8 mouse cellular contexts compared by ENCODE assay signal in genomic region chr9:70011537-70012407, GRCm38 (mm10). TPM values are rescaled to one million over a fixed set of nuclear protein-coding genes. Genes with fewer than 3 reads are reported as not detected.
DNase-seq lines count a peak whose midpoint lies in the region; ATAC-seq lines count a peak whose summit lies in the region.

No protein-coding gene starts in this region.

- DNase-seq in heart, adult 9 months (ENCODE audit: low spot score in 2 of 2): no peak
- no peak for DNase-seq in adrenal gland, adult 18-20 months (ENCODE audit: low spot score in 2 of 2)
- no peak for DNase-seq in retina, postnatal 1 day
- no peak for DNase-seq in spleen, postnatal 10 days (ENCODE audit: low spot score in 2 of 2)

- no peak for ATAC-seq in heart, embryonic 15.5 days (replicated peaks; ENCODE audit: insufficient number of reproducible peaks, insufficient read depth, low FRiP score, low read depth)
- peak; percentile 54; the same call in 1 of the 2 replicates for ATAC-seq in hindbrain, embryonic 13.5 days (ENCODE audit: low FRiP score)
- peak; percentile 16; the same call in 1 of the 2 replicates for ATAC-seq in midbrain, embryonic 12.5 days (ENCODE audit: low FRiP score, low read depth)

- H3K4me1 ChIP-seq in heart, embryonic 15.5 days (replicated peaks): peaks cover 20% of the 10 kb centered on the region
- peaks cover 7% of the 10 kb centered on the region; the same call in 1 of the 2 replicates for H3K4me1 ChIP-seq in brown adipose tissue, adult 24 weeks (ENCODE audit: control insufficient read depth, insufficient read depth, insufficient read length, low read length)
- H3K4me1 ChIP-seq in hindbrain, embryonic 13.5 days (replicated peaks): peaks cover 21% of the 10 kb centered on the region
- peaks cover 10% of the 10 kb centered on the region for H3K4me1 ChIP-seq in midbrain, embryonic 12.5 days

- no peaks in the 10 kb centered on the region for H3K9me3 ChIP-seq in heart, embryonic 15.5 days (replicated peaks)
- no peaks in the 10 kb centered on the region for H3K9me3 ChIP-seq in hindbrain, embryonic 13.5 days
- H3K9me3 ChIP-seq in midbrain, embryonic 12.5 days: no peaks in the 10 kb centered on the region

- H3K27ac ChIP-seq in heart, embryonic 15.5 days: peak overlapping the region; percentile 92
- peak overlapping the region; percentile 45; the same call in 1 of the 2 replicates for H3K27ac ChIP-seq in brown adipose tissue, adult 24 weeks (replicated peaks; ENCODE audit: low read depth, low read length)
- peak overlapping the region; percentile 95 for H3K27ac ChIP-seq in hindbrain, embryonic 13.5 days
- peak overlapping the region; percentile 89 for H3K27ac ChIP-seq in midbrain, embryonic 12.5 days (replicated peaks)

- H3K9ac ChIP-seq in heart, embryonic 15.5 days: peak overlapping the region; percentile 95
- H3K9ac ChIP-seq in hindbrain, embryonic 13.5 days: peak overlapping the region; percentile 90; the same call in 1 of the 2 replicates
- peak overlapping the region; percentile 93; the same call in 1 of the 2 replicates for H3K9ac ChIP-seq in midbrain, embryonic 12.5 days (replicated peaks)

- WGBS in heart, embryonic 15.5 days: 58% methylated on average over 14 of the region's 14 CpGs
- WGBS in hindbrain, embryonic 13.5 days: 63% methylated on average over 14 of the region's 14 CpGs
- WGBS in midbrain, embryonic 12.5 days: 64% methylated on average over 14 of the region's 14 CpGs

- H3K36me3 ChIP-seq in heart, embryonic 15.5 days: peaks cover 34% of the 10 kb centered on the region
- H3K36me3 ChIP-seq in hindbrain, embryonic 13.5 days: peaks cover 35% of the 10 kb centered on the region
- H3K36me3 ChIP-seq in midbrain, embryonic 12.5 days: peaks cover 39% of the 10 kb centered on the region

- H3K4me3 ChIP-seq in heart, embryonic 15.5 days: peak overlapping the region; percentile 92
- H3K4me3 ChIP-seq in brown adipose tissue, adult 24 weeks (ENCODE audit: insufficient read depth, low read depth, low read length): peak overlapping the region; percentile 89
- H3K4me3 ChIP-seq in hindbrain, embryonic 13.5 days: peak overlapping the region; percentile 86
- peak overlapping the region; percentile 92 for H3K4me3 ChIP-seq in midbrain, embryonic 12.5 days

- H3K27me3 ChIP-seq in heart, embryonic 15.5 days: no peaks in the 10 kb centered on the region
- H3K27me3 ChIP-seq in hindbrain, embryonic 13.5 days: no peaks in the 10 kb centered on the region
- no peaks in the 10 kb centered on the region for H3K27me3 ChIP-seq in midbrain, embryonic 12.5 days

- H3K4me2 ChIP-seq in heart, embryonic 15.5 days: peak overlapping the region; percentile 72
- peak overlapping the region; percentile 80 for H3K4me2 ChIP-seq in hindbrain, embryonic 13.5 days
- peak overlapping the region; percentile 71 for H3K4me2 ChIP-seq in midbrain, embryonic 12.5 days (replicated peaks)

RNA-seq across cellular contexts. Expression of gene Gtf2a2, which starts 0.6 kb away (rescaled TPM):
- polyA plus RNA-seq in heart, embryonic 15.5 days (2015; fragmentation: Nextera tagmentation; extraction: Ambion mirVana): 147 and 155 TPM in 2 replicates
- 107 and 119 TPM in 2 replicates for polyA plus RNA-seq in brown adipose tissue, adult 24 weeks (2012; ENCODE audit: insufficient read depth, insufficient read length, missing spikeins)
- polyA plus RNA-seq in hindbrain, embryonic 13.5 days (2015; fragmentation: Nextera tagmentation; extraction: Ambion mirVana): 203 and 205 TPM in 2 replicates
- 190 and 191 TPM in 2 replicates for polyA plus RNA-seq in midbrain, embryonic 12.5 days (2016; fragmentation: Nextera tagmentation; extraction: Ambion mirVana)
- total RNA-seq in adrenal gland, adult 18-20 months (2021): 10 to 100 TPM; 66.2 to 72.3 TPM

RNA-seq across cellular contexts. Expression of gene Bnip2, which starts 22.5 kb away (rescaled TPM):
- 109 and 113 TPM in 2 replicates for polyA plus RNA-seq in heart, embryonic 15.5 days (2015; fragmentation: Nextera tagmentation; extraction: Ambion mirVana)
- 61.4 and 68.1 TPM in 2 replicates for polyA plus RNA-seq in brown adipose tissue, adult 24 weeks (2012; ENCODE audit: insufficient read depth, insufficient read length, missing spikeins)
- polyA plus RNA-seq in hindbrain, embryonic 13.5 days (2015; fragmentation: Nextera tagmentation; extraction: Ambion mirVana): 83.7 and 85.2 TPM in 2 replicates
- 114 and 117 TPM in 2 replicates for polyA plus RNA-seq in midbrain, embryonic 12.5 days (2016; fragmentation: Nextera tagmentation; extraction: Ambion mirVana)
- total RNA-seq in adrenal gland, adult 18-20 months (2021): 100 to 1,000 TPM; 103 to 105 TPM

RNA-seq across cellular contexts. Expression of gene Gcnt3, which starts 26.1 kb away (rescaled TPM):
- polyA plus RNA-seq in heart, embryonic 15.5 days (2015; fragmentation: Nextera tagmentation; extraction: Ambion mirVana): 0.04 TPM in 1 of 2 replicates, not detected in the other
- not detected in 2 replicates for polyA plus RNA-seq in brown adipose tissue, adult 24 weeks (2012; ENCODE audit: insufficient read depth, insufficient read length, missing spikeins)
- 0.09 TPM in 1 of 2 replicates, not detected in the other for polyA plus RNA-seq in hindbrain, embryonic 13.5 days (2015; fragmentation: Nextera tagmentation; extraction: Ambion mirVana)
- polyA plus RNA-seq in midbrain, embryonic 12.5 days (2016; fragmentation: Nextera tagmentation; extraction: Ambion mirVana): not detected in 2 replicates
- total RNA-seq in adrenal gland, adult 18-20 months (2021): not detected

Comparison
In these comparisons a context has a peak if more than half of its experiments do, and no peak if none do; other contexts are left out.
1. H3K27ac ChIP-seq: peak in every context shown above with its lines; median percentile 95 in hindbrain, embryonic 13.5 days; 92 in heart, embryonic 15.5 days; 89 in midbrain, embryonic 12.5 days; 45 in brown adipose tissue, adult 24 weeks.